Mouse (Mus musculus): ENCODE results near the gene Atp12a.

Gene Atp12a

DNA sequence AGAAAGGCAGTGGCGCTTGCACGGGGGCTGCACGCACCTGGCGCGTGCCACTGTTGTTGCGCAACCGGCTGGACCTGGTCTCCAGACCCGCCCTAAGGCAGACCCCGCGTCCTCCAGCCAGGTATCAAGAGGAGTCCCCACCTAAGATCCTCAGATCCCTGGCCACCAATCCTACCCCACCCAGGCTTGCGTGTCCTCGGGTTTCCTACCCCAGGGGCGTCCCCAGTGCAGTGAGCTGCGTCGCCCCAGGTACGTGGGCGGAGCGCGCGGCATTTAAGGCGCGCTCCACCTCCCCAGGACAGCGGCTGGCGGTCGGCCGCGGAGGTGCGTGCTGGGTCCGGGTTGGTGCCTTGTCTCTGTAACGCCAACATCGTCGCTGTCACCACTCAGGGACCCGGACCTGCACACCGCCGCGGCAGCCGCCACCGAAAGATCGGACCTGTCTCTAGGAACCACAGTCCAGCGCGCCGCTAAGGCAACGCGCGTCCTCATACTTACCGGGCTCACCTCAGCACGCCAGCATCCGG lies at the start of gene Atp12a:
Atp12a (plus strand) TSS at position 358 of the 527 bp plus-strand sequence.
- DNase-seq = no peak

DNA sequence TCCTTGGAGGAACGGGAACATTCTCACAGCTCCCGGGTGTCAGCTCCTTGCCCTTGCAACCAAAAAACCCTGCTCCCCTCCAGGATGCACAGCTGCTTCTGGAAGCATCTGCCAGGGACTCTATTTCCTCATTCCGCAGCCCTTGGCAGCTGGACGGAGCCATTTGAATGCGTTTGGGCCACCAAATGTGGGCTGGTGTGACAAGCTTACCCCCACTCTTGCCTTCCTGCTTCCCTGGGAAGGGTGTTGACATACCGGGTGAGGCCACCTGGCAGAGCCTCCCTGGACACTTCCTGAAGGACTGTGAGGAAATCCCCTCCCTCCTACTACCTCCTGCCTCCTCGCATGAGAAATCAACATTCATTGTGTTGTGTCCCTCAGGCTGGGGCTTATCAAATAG lies 49.3 kb upstream of the Atp12a start:
- DNase-seq = no peak

DNA sequence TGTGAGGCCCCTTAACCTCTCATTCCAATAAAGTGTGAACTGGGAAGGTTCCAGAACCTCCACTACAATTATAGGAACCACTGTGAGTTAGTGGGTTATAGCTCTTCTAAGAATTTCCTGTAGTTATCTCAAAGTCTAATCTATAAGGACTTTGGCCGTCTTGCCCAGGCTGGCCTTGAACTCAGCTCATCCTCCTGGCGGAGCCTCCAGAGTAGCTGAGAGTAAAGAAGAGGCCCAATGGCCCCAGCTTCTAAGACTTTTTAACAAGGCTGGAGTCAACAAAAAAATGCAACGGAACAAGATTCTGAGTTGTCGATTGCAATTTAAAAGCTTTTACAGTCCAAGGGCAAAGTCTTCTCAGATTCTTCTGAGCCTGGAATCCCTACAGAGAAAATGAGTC lies 48.5 kb upstream of the Atp12a start:
- DNase-seq = no peak

DNA sequence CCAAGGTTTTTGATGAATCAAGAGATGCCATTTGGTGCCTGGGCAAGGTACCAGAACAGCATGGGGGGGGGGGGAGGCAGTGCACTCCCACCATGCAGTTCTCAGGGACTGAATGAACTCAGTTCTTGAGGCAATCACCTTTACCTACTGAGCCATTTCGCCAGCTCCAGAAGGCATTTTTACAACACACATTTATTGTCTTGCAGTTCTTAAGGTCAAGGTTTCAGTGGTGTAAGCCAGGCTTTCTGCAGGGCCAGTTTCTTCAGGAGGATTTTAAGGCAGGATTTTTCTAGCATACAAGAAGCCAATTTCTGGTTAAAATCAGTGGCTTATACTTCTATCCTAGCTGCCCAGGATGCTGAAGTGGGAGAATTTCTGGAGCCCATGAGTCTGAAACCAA lies 41.9 kb upstream of the Atp12a start:
- DNase-seq = no peak

DNA sequence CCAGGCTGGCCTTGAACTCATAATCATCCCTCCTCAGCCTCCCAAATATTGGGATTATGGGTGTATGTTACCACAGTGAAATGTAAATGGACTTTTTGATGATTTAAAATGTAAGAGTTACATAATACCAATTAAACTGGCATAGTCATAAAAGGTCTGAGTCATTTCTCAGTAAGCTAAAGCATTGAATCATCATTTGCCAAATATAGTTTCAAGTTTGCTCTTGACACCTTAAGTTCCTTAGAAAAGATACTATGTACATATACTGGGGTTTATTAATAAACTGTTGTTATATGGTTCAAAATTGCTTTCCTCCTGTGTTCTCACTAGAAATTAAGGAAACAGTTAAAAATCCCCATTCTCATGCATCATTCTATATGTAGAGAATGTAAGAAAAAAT lies 39.8 kb upstream of the Atp12a start:
- DNase-seq = no peak

DNA sequence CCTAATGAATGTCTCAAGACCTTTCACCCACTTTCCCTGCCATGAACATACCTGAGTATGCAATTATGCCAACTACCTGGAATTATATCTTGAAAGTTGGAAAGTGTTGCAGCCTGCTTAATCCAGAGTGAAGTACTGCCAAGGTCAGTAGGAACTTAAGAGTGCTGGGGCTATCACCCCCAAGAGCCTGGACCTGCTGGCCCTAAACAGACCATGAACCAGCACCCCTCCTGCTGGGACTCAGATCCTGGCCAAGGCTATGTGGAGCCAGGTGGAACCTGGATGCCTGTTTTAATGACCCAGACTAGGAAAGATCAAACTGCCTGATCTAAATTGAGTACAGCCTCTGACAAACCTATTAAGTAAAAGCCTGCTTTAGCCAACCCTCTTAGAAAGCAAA lies 31.2 kb upstream of the Atp12a start:
- peak; percentile 40 for DNase-seq

DNA sequence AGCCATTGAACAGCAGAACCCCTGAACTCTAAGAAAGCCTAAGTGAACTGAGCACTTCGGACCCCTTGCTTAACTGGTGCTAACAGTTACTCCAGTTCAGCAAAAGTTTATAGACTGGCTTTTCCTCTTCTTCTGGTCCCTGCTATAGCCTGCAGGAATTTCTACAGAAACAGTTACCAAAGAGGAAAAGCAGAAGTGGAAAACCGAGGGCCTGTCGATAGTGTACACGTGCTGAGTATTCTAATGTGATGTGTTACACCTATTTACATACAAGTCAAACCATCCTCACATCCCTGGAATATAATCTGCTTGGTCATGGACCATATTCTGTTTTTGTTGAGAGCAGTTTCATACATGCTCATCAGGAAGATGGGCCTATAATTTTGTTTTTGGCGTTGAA lies 30.4 kb upstream of the Atp12a start:
- no peak for DNase-seq

DNA sequence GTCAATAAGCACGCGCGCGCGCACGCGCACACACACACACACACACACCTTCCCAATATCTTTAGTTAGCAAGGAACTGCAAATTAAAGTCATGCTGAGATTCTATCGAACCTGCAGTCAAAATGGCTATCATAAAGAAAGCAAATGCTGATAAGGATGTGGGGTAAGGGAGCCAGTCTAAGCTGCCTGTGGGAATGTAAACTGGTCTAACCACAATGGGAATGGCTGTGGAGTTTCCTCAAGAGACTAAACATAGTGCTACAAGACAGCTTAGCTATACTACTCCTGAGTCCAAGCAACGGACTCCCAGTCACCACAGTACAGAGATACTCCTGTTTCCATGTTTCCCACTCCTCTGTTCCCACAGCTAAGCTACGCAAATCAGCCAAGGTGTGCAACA lies 28.8 kb upstream of the Atp12a start:
- DNase-seq = no peak

DNA sequence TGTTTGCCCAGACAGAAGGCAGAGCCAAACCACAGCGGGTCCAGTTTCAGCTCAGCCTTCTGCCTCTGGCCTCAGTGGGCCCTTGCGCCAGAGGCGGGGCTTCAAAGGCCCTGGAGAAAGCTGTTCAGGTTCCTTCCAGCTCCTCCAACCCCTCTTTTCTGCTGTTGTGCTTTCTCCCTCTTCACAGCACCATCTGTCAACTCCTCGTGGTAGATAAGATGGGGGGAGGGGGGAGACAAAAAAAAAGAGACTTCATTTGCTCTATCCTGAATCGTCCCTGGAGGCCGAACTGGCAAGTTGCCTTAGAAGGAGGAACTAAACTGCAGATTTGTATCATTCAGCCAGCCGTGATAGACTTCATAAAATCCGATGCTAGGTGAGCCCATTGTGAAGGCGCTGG lies 27.8 kb upstream of the Atp12a start:
- DNase-seq = no peak

DNA sequence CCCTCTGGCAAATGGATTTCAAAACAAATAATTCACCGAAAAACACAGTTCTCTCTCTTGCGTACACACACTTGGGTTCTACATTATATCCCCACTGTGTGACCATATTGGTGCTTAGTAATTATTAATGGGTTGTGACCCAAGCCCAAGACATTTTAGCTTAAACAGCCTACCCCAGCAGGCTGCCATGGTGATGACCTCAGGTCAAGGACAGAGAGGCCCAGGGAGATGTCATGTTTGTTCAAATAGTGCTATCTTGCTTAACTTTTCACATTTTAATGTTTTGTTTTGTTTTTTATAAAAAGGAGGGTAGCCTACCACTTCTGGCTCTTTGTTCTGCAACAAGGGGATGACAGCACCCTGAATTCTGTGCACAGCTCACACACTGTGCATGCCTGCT lies 27.2 kb upstream of the Atp12a start:
- DNase-seq = no peak

DNA sequence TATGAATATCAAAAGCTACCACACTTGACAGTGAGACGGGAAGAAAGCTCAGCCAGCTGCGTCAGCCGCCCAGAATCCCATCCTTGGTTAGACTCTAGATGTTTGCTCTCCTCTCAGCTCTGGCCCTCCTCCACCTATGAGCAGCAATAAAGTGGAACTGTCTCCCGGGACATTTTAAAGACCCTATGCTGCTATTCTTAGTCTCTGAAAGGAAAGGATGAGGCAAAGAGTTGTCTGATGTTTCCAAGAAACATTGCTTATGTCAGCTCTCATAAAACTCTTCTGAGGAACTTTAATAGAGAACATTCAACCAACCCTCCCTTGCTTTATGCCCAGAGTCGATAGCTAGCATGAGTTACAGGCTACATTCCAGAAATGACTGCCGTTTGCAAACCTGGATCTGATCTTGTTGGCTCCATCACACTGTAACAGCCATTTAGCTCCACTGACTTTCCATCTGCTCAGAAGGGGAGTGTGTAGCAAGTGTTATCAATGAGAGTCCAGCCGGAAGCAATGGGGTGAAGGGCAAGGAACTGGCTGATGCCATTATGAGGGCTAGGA lies 25.9 kb upstream of the Atp12a start:
- DNase-seq = no peak

DNA sequence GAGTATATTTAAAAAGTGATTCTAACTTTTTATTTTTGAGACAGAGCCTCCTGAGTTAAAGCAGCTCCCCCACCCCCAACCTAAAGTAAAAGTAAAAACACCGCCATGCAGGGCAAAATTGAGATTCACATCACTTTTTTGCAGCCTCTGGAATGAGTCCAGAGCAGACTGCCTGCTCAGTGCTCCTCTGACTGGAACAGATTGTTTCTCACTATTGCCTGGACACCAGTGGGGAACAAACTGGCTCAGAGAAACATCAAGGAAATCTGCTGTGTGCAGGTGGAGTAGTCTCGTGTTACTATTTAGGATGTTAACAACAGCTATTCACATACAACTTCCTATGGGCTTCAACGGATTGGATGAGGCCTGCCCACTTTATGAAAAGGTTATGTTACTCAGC lies 16.2 kb upstream of the Atp12a start:
- DNase-seq = no peak

DNA sequence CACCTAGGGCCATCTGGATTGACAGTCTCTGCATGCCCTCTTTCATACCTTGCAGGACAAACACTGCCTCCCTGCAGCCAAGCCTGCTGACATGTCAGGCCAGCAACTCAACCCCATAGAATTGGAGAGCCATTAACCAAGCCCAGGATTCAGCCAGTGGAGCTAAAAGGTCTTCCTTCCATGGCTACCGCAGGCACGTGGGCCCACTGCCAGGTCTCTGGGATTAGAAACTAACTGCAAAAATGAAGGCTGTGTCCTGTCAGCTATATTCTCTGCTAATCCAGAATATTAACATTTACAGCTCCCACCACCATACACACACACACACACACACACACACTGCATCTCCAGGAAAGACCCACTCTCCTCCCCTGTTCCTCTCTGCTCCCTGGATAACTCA lies 15.3 kb upstream of the Atp12a start:
- no peak for DNase-seq

DNA sequence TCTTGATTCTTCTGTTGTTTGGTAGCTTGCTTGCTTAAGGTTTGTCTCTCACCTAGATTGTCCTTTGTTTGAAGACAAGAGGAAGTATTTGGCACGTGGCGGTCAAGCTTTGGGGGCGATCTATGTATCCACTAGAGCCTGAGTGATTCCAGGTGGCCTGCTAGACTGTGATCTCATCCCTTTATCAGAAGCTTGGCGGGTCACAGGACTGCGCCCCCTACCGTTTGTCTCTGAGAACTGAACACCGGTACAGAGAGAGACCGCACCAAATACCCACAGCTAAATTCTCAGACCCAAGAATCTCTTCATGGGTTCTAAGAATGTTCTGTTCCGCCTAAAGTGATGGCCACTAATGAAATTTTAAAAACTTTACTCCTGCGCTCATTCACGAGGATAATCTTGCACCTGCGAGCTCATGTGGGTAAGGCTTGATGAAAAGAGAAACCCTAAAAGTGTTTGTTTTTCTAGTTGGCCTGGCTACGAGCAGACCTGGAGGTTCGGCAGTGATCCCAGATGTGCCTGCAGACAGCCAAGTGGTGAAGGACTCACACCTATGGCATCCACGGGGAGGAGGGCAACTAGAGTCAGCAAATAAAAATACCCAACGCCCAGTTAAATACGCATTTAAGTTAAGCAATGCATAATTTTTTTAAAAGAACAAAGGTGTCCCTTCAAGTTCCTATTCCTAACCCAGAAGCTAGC lies 12.8 kb upstream of the Atp12a start:
- no peak for DNase-seq

DNA sequence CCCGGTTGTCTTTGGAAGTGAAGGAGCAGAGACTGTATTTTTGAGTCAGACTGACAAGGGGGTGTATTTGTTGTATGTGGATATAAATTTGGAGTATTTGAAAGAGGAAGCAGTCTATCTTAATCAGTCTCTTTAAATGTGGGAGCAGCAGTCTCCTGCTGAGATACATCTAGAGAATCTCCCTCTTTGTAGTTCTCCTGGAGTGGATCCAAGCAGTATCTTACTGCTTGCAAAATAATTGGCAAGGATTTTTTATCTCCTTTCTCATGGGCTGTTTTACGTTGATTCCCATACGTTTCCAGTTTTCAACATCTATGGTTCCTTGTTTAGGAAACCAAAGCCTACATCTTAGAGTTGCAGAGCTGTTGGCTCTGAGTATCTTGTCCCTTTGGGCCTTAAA lies 10.1 kb upstream of the Atp12a start:
- DNase-seq = no peak

DNA sequence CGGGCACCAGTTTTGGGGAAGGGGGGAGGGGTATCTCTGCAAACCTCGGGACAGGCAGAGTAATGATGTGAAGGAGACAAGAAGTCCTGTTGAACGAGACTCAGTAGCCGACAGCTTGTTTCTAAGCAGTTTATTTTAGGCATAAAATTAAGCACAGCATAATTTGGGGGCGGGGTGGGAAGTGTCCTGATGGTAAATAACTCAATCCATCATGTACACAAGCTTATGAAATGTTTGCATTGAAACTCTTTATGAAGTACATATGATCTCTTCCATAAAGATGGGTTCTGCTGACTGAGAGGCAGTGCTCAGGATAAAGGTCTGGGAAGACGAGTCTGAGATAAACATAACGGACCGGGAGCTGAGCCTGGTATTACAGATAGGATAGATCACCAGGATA lies 9.5 kb upstream of the Atp12a start:
- no peak for DNase-seq

DNA sequence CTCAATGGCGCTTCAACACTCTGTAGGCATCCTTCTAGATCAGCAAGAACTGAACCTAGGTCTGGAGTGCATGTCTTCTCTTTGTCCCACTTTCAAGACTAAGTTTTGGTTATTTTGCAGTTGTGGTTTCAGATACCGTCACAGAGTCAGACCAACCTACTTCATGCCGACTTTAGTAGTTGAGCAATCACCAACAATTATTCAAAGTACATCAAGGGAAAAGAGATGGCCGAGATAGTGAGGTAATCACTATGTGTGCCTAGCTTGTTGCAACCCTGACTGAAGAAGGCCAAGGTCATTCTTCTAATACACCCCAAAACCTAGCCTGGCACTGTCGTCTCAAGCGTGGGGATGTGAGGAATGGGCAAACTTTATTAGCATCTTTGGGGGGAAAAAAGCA lies 8.7 kb upstream of the Atp12a start:
- no peak for DNase-seq

DNA sequence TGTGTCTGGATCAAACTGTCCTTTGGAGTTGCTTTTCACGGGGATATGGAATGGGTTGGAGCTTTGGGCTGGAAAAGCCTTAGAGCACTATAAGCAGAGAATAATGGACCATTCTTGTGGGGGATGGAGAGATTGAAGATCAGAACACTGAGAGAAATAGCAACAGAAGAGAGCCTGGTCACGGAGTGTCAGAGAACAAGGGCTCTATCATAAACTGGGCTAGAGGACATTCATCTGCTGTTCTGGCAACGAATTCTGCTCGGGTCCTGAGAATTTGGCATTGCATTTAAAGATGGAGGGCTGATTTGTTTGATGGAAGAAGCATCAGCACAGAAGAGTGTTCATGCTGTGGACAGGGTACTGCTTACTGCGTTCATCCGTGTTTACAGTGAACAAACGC lies 6.4 kb upstream of the Atp12a start:
- DNase-seq = no peak

DNA sequence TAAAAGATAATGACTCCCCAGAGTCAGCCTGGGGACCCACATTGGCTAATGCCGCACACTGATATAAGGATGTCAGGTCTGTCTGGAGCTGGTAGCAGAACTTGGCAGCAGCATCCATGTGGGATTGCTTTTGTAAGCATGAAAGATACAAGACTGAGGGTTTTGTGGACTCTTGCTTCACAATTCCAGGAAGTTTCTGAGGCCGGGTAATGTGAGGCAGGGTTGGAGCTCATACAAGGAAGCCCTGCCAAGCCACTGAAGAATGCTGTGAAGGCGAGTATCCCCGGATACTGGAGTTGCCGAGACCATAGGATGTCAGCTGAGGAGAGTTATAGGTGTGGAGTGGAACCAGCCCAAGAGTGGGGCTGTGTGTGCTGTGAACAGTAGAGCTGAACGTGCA lies 5.7 kb upstream of the Atp12a start:
- no peak for DNase-seq

DNA sequence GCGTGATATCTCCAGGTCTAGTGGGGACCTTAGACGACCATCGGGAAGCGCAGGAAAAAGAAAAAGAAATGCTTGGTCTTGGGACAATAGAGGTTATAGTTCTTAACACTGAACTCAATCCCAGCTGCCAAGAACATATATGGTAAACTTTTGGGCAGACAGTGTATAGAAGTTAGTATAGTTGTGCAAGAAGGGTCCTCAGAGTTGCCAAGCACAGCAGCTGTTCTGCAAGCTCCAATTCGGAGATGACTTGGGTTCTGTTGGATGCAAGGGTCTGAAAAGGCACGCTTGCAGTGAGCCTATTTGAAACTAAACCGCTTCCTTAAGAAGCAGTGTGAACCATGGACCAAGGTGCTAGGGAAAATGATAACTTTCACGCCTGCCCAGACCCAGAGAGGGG lies 424 bp downstream of the Atp12a start:
- DNase-seq = no peak

DNA sequence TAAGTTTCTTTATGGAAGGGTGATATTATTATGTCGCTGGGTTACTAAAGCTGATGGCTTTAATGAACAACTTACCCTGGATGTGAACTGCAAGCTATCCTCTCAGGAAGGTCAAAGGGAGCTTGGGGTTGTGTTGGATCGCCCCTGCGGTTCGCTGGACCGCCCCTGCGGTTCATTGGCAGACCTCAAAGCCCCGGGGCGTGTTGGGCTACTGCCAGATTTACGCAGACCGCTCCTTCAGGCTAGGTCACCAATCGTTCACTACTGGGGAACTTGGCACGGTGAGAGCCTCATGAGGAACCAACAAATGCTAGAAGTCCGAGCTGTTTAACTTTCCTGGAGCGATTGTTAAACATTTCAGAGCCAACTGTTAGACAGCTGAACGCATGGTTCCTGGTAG lies 1.8 kb downstream of the Atp12a start:
- DNase-seq = peak; percentile 75

DNA sequence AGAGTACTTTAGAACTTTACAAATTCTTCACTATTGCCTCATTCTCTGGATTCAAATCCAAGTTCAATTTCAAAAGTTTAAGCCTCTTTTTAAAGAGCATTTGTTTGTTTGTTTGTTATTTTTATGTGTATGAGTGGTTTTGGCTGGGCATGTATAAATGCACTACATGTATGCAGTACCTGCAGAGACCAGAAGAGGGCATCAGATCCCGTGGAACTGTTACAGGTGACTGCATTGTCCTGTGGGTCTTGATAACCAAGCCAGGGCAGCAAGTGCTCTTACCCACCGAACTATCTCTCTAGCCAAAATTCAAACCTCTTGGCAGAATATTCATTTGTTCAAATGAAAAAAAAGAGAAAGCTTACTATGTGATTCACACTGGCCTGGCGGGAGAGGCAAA lies 4.0 kb downstream of the Atp12a start:
- peak; percentile 27 for DNase-seq

DNA sequence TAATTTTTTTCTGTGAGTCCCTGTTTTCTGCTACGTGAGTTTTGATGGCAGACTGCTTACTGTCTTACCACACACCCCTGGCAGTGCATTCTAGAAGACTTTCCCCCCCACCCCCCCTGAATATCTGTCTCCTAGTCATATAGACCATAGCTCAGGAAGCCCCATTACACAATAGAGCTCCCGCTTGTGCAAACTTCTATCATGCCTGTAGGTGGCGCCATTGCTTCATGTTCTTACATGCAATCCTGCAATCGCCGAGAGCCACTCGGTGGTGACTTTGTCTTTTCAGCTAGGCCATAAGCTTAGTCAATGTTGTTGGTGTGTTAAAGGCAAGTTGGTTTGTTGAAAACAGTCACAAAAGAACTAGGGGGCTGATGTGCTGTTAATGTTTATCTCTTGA lies 10.9 kb downstream of the Atp12a start:
- DNase-seq = peak; percentile 82

DNA sequence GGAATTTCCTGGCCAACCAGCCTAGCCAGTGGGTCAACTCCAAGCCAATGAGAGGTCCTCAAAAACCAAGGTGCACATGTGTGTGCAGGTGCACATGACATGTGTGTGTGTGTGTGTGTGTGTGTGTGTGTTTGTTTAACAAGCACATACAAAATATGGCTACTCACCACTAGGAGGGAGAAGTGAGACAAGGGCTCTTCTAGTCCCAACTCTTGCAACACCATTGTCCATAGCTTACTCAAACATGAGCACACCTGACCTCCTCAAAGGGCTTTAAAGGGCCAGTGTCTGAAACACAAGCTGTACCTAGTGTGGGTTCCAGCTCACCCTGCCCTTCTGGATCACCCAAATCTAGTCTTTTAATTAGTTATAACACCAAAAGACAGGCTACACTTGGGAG lies 12.9 kb downstream of the Atp12a start:
- no peak for DNase-seq

DNA sequence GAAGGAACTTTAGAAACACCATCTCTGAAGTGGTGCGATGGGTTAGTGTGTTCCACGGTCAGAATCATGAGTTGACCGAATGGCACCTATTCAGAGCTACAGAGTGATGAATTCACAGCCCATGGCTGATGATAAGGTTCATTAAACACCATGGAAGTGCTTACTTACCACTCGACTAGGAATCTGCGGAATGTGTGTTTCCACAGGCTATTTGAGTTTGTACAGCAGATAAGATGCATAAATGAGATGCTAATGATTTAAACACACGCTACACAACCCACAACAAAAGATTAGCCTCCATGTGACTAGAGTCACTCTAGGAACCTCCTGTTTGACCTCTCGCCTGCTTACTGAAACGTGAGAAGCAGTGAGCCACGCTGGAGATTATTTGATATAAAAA lies 14.5 kb downstream of the Atp12a start:
- DNase-seq = peak; percentile 32

All from kidney, adult 9 months (tissue).